Mouse (Mus musculus) bone marrow macrophage, adult 2 months (primary cell): ENCODE data around the gene Hsd11b2.

Source experiments
- CTCF ChIP-seq: IDR thresholded peaks from 2 replicates; pipeline ENCODE4 v1.5.1; 2012; ENCODE audit warnings: low read depth, mild to moderate bottlenecking, low read length, moderate library complexity
- POLR2A ChIP-seq: IDR thresholded peaks from 2 replicates; pipeline ENCODE4 v1.6.1; 2012; ENCODE audit warnings: mild to moderate bottlenecking, low read depth, low read length, borderline replicate concordance

- TF ChIP-seq CTCF (no peak), POLR2A (no peak)
Measured at GRCm38 (mm10) chr8:105477792-105478191, 40.8 kb upstream of the Hsd11b2 start.
